Mouse (Mus musculus): Measurements from ENCODE around the gene Eif3g. TPM values are rescaled to one million over a fixed set of nuclear protein-coding genes. Genes with fewer than 3 reads are reported as not detected.

Eif3g gene
- total RNA-seq (2023; ENCODE audit: inconsistent age): 166 to 189 TPM (median 176 TPM) in 4 replicates

GRCm38 (mm10) chr9:20898511-20899073 lies at the start of gene Eif3g:
TSS of gene Eif3g (minus strand) at chr9:20898623.

GRCm38 (mm10) chr9:20887704-20888385 lies 10.6 kb downstream of the Eif3g start, which contains the start of gene Ppan:
TSS of gene Ppan (plus strand) at chr9:20888175.

GRCm38 (mm10) chr9:20879097-20879792 lies 19.2 kb downstream of the Eif3g start, which contains the start of gene Angptl6:
TSS of gene Angptl6 (minus strand) at chr9:20879727.

GRCm38 (mm10) chr9:20868448-20869001 lies 29.9 kb downstream of the Eif3g start, which contains the start of gene A230050P20Rik:
TSS of gene A230050P20Rik (plus strand) at chr9:20868642.

Other genes with a start within 250 kb of the Eif3g start
- 14.5 to 16.2 TPM (median 15.0 TPM) in 4 replicates for gene Pin1, start 246.5 kb downstream of the Eif3g start, total RNA-seq (2023; ENCODE audit: inconsistent age)
- not detected in 4 replicates for gene Olfm2, start 152.3 kb downstream of the Eif3g start, total RNA-seq (2023; ENCODE audit: inconsistent age)
- 0.72 to 3.0 TPM (median 1.7 TPM) in 4 replicates for gene Col5a3, start 83.6 kb downstream of the Eif3g start, total RNA-seq (2023; ENCODE audit: inconsistent age)
- gene Rdh8, start 80.1 kb downstream of the Eif3g start, total RNA-seq (2023; ENCODE audit: inconsistent age): not detected in 4 replicates
- gene A230050P20Rik, start 30.0 kb downstream of the Eif3g start, total RNA-seq (2023; ENCODE audit: inconsistent age): 47.6 to 54.9 TPM (median 52.4 TPM) in 4 replicates
- gene Angptl6, start 18.9 kb downstream of the Eif3g start, total RNA-seq (2023; ENCODE audit: inconsistent age): 0.83 to 1.2 TPM (median 1.1 TPM) in 4 replicates
- gene Ppan, start 10.4 kb downstream of the Eif3g start, total RNA-seq (2023; ENCODE audit: inconsistent age): 124 to 148 TPM (median 127 TPM) in 4 replicates
- 68.8 to 75.8 TPM (median 74.5 TPM) in 4 replicates for gene Dnmt1, start 61.3 kb upstream of the Eif3g start, total RNA-seq (2023; ENCODE audit: inconsistent age)
- gene S1pr2, start 78.2 kb upstream of the Eif3g start, total RNA-seq (2023; ENCODE audit: inconsistent age): 2.4 to 4.0 TPM (median 3.1 TPM) in 4 replicates
- 51.2 to 61.9 TPM (median 59.0 TPM) in 4 replicates for gene Mrpl4, start 104.1 kb upstream of the Eif3g start, total RNA-seq (2023; ENCODE audit: inconsistent age)
- 48.1 to 52.0 TPM (median 49.9 TPM) in 4 replicates for gene Icam1, start 117.4 kb upstream of the Eif3g start, total RNA-seq (2023; ENCODE audit: inconsistent age)
- 0.55 TPM in 1 of 4 replicates, not detected in the others for gene Icam4, start 130.8 kb upstream of the Eif3g start, total RNA-seq (2023; ENCODE audit: inconsistent age)
- not detected in 4 replicates for gene Icam5, start 133.4 kb upstream of the Eif3g start, total RNA-seq (2023; ENCODE audit: inconsistent age)
- gene Zglp1, start 168.5 kb upstream of the Eif3g start, total RNA-seq (2023; ENCODE audit: inconsistent age): not detected in 4 replicates
- gene Gm49373, start 174.5 kb upstream of the Eif3g start, total RNA-seq (2023; ENCODE audit: inconsistent age): 1.2 to 1.4 TPM (median 1.2 TPM) in 4 replicates
- gene Fdx1l, start 175.0 kb upstream of the Eif3g start, total RNA-seq (2023; ENCODE audit: inconsistent age): 27.5 to 34.2 TPM (median 29.9 TPM) in 4 replicates
- gene Gm38431, start 193.4 kb upstream of the Eif3g start, total RNA-seq (2023; ENCODE audit: inconsistent age): 5.0 to 9.1 TPM (median 8.3 TPM) in 4 replicates
- gene Raver1, start 193.4 kb upstream of the Eif3g start, total RNA-seq (2023; ENCODE audit: inconsistent age): 98.7 to 119 TPM (median 109 TPM) in 4 replicates
- gene Tyk2, start 232.6 kb upstream of the Eif3g start, total RNA-seq (2023; ENCODE audit: inconsistent age): 56.6 to 61.0 TPM (median 58.4 TPM) in 4 replicates